Comparison of ENCODE assay signal across 8 mouse cellular contexts in genomic region chr1:23761502-23762135, GRCm38 (mm10). TPM values are rescaled to one million over a fixed set of nuclear protein-coding genes. Genes with fewer than 3 reads are reported as not detected.
A peak's percentile ranks its signal among the peaks of the same experiment; 100 is the strongest.
DNase-seq lines count a peak whose midpoint lies in the region; ATAC-seq and TF ChIP-seq lines count a peak whose summit lies in the region.

Gene B3gat2 (plus strand): TSS chr1:23761753.

- peak within 1 kb of the TSS; percentile 12 for H3K4me3 ChIP-seq in lung, adult 2 months (replicated peaks; ENCODE audit: extremely low read depth, low read depth, low read length)
- H3K4me3 ChIP-seq in liver, embryonic 15.5 days (replicated peaks), result peak within 1 kb of the TSS; percentile 40

- TF ChIP-seq CTCF in lung, adult 2 months (IDR thresholded peaks at IDR 0.05; ENCODE audit: insufficient read depth, low read length), result no peak

- H3K36me3 ChIP-seq in liver, embryonic 15.5 days (replicated peaks), result no peaks in the 10 kb centered on the region

- peak within 1 kb of the TSS; percentile 64 for H3K4me2 ChIP-seq in liver, embryonic 15.5 days

- no peak for DNase-seq in lung, adult 2 months
- DNase-seq in lung, adult 18-20 months, result no peak
- DNase-seq in cerebellum, postnatal 10 days, result peak; percentile 81 to 84
- peak; percentile 11 to 23 for DNase-seq in frontal cortex, postnatal 25 days (ENCODE audit: low spot score in 2 of 2)
- DNase-seq in kidney, postnatal 14 days, result peak; percentile 89
- DNase-seq in right cerebral cortex, postnatal 4 days, result peak; percentile 78

- no peak for TF ChIP-seq POLR2A in lung, adult 2 months (IDR thresholded peaks at IDR 0.05; ENCODE audit: borderline replicate concordance, extremely low read depth, low read depth, low read length)

- H3K4me1 ChIP-seq in lung, adult 2 months (ENCODE audit: control insufficient read depth, insufficient read depth, low read length), result peaks cover 5% of the 10 kb centered on the region; the same call in 1 of the 2 replicates
- peaks cover 11% of the 10 kb centered on the region; the same call in 1 of the 2 replicates for H3K4me1 ChIP-seq in liver, embryonic 15.5 days (replicated peaks)

- H3K9me3 ChIP-seq in liver, embryonic 15.5 days (replicated peaks), result no peaks in the 10 kb centered on the region

- H3K27ac ChIP-seq in liver, embryonic 15.5 days (replicated peaks), result no peak within 1 kb of the TSS

- no peak for ATAC-seq in liver, embryonic 15.5 days (ENCODE audit: insufficient read depth)
- no peak for ATAC-seq in megakaryocyte-erythroid progenitor cell, adult 5-6 weeks (replicated peaks; ENCODE audit: low FRiP score, low TSS enrichment, poor library complexity, severe bottlenecking)

- no peak within 1 kb of the TSS for H3K9ac ChIP-seq in liver, embryonic 15.5 days

- 2% methylated on average over 34 of the region's 34 CpGs for WGBS in lung, adult 2 months
- 2% methylated on average over 34 of the region's 34 CpGs for WGBS in liver, embryonic 15.5 days (ENCODE audit: insufficient replicate concordance)

- peaks cover 66% of the 10 kb centered on the region for H3K27me3 ChIP-seq in liver, embryonic 15.5 days

RNA-seq across cellular contexts. Expression of gene B3gat2, which starts in this region (rescaled TPM):
- polyA plus RNA-seq in lung, adult 2 months (2012; rRNA removed), result 0.02 and 0.07 TPM in 2 replicates
- polyA plus RNA-seq in liver, embryonic 15.5 days (2015; fragmentation: Nextera tagmentation; extraction: Ambion mirVana), result 0.13 and 0.17 TPM in 2 replicates
- total RNA-seq in megakaryocyte-erythroid progenitor cell, adult 5-6 weeks (2014; fragmentation: Nextera tagmentation), result not detected in 2 replicates
- 0.04 and 0.23 TPM in 2 replicates for total RNA-seq in megakaryocyte-erythroid progenitor cell, adult 5-6 weeks (2017)

Comparison
In these comparisons a context has a peak if more than half of its experiments do, and no peak if none do; other contexts are left out.
1. DNase-seq: peak in cerebellum, postnatal 10 days (2 of 2), frontal cortex, postnatal 25 days (2 of 2), kidney, postnatal 14 days (single experiment) and right cerebral cortex, postnatal 4 days (single experiment); none in lung, adult 2 months (single experiment) and lung, adult 18-20 months (0 of 2).